Mouse (Mus musculus) layer of hippocampus, adult 9-11 months (tissue): ENCODE results near the gene Reps2.

Experiments used
- DNase-seq: peaks from one replicate; pipeline ENCODE4 v3.0.0; 2022

Gene Reps2

DNA sequence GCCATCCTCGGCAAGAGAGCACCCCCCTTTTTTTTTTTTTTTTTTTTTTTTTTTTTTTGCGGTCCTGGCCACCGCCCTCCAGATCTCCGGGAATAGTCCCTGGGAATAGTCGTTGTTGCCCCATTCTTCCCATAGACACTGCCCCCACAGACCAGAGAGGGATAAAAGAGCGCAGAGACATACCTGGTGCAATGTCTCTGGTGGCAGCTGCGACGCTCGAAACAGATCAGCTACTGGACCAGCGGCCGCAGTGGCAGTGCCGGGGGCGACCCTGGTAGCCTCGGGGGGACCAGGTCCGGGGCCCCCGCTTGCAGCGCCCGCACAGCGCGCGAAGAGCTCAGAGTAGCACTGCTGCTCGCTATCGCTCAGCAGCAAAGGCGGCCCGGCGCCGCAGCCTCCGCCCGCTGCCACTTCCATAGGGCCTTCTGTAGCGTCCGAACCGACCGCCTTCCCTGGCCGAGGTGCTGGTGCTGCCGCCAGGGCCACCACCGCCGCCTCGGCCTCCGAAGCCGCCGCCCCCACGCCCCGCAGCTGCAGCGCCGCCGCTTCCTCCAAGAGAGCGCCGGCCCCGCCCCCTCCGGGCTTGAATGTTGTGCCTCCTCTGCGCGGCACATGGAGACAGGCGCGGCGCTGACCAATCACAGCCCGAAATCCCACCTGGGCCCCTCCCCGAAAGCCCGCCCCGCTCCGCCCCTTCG, at the start of gene Reps2:
Gene Reps2, minus strand, starts transcription at position 559 of the 698 bp plus-strand sequence.
- peak; percentile 78 for DNase-seq

GRCm38 (mm10) chrX:162691272-162691671, 47.8 kb upstream of the Reps2 start:
- DNase-seq: no peak

- no peak for DNase-seq
Observed at GRCm38 (mm10) chrX:162685394-162685793, 41.9 kb upstream of the Reps2 start.

DNA sequence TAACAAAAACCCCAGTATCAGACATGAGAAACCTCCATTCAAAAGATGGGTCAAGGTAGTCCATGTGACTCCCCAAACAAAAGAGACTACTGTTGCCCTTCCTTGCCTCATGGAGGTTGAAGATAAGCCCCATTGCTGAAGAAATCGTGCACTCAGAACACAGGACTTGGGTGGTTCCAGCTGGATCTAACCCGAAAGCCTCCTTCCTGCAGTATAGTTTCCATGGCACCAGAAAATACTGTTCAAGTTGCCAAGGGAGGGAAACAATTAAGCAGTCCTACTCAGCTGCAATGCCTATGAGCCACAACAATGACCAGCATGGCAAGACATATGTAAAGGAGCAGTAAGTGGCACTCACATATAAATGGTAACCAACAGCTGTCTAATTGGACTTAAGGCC, 36.1 kb upstream of the Reps2 start:
- DNase-seq: no peak

GRCm38 (mm10) chrX:162678820-162679219, 35.4 kb upstream of the Reps2 start:
- DNase-seq: no peak

DNA sequence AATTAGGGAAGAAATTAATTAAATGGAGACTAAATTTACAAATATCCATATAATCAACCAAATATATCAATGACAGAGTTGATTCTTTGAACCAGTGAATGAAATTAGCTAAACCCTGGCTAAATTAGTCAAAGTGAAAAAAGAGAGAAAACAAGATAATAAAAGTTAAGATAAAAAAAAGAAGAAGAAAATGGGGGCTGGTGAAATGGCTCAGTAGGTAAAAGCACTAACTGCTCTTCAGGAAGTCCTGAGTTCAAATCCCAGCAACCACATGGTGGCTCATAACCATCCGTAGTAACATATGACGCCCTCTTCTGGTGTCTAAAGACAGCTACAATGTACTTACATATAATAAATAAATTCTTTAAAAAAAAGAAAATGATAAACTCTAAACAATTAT, 22.7 kb upstream of the Reps2 start:
- no peak for DNase-seq

GRCm38 (mm10) chrX:162660182-162660581, 16.7 kb upstream of the Reps2 start:
- DNase-seq: no peak

GRCm38 (mm10) chrX:162653518-162653917, 10.1 kb upstream of the Reps2 start:
- no peak for DNase-seq

DNA sequence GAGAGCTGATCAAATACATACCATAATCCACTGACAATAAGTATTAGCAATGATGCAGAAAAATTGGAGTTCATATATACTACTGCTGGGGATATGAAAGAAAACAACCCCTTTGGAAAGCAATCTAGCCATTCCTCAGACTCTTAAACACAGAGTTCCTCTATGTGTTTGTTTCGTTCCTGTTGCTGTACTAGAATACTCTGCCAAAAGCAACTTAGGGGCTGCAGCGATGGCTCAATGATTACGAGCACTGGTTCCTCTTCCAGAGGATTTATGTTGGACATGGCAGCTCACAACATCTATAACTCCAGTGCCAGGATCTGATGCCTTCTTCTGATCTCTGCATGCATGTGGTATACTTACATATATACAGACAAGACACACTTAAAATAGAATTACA, 9.0 kb upstream of the Reps2 start:
- no peak for DNase-seq

GRCm38 (mm10) chrX:162651125-162651524, 7.7 kb upstream of the Reps2 start:
- no peak for DNase-seq

GRCm38 (mm10) chrX:162643789-162644092, 292 bp upstream of the Reps2 start:
- DNase-seq: no peak

GRCm38 (mm10) chrX:162642402-162643090, 903 bp downstream of the Reps2 start:
- DNase-seq: no peak

DNA sequence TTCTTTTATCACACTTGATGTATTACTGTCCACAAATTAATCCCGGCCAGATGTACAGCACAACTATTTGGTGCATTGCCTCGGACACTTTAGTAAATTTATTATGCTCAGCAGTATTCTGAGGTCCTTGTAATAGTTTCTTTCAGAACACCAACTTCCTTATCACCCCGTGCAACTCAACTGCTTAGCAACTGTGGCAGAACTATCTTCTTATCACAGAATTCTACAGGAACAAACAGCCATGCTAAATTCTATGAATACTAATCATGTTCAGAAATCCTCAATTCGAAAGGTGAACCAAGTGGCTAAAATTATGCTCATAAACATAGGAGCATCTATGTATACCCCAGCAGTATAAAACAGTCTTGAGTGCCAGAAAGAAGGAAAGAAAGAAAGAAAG, 1.7 kb downstream of the Reps2 start:
- DNase-seq: no peak

GRCm38 (mm10) chrX:162635159-162635558, 8.3 kb downstream of the Reps2 start:
- no peak for DNase-seq

DNA sequence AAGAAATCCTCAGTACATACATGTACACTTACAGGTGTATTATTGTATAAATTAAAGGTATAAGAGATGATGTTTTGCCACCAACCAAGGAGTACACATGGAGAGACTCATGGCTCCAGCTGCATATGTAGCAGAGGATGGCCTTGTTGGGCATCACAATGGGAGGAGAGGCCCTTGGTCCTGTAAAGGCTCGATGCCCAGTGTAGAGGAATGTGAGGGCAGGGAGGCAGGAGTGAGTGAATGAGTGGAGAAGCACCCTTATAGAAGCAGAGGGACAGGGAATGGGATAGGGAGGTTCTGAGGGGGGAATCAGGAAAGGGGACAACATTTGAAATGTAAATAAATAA, 21.4 kb downstream of the Reps2 start:
- DNase-seq: no peak

- peak; percentile 38 for DNase-seq
Observed at GRCm38 (mm10) chrX:162621194-162622090, 22.0 kb downstream of the Reps2 start.

DNA sequence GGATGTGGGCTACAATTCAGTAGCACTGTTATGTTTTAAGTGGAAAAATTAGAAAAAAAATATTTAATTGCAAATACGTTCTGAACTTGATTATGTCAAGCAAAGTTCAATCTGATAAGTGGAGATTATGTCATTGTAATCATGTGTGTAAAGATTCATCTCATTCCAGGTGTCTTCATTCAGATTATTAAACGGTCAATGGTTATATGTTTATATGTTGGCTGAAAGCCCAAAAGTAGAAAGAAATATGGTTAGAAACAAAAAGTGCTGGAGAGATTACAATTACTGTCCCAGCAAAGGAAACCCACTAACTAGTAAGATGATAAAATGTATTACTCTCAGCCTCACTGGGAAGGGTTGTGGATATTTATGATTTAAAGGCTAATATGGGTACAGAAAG, 23.7 kb downstream of the Reps2 start:
- DNase-seq: no peak

DNA sequence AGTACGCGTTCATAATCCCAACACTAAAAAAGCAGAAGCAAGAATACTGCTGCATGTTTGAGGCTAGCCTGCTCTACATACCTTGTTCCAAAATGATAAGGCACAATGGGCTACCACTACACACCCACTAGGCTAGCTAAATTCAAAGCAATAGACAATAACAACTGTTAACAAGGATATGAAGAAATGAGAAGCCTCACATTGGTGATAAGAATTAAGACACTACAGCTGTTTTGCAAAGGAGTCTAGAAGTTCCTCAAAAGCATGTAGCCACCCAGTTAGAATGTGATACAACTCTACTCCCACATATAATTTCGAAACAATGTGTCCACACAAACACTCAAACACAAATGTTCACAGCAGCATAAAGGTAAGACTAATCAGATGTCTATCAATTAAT, 24.9 kb downstream of the Reps2 start:
- no peak for DNase-seq

GRCm38 (mm10) chrX:162606113-162606512, 37.3 kb downstream of the Reps2 start:
- DNase-seq: no peak

GRCm38 (mm10) chrX:162599666-162600065, 43.8 kb downstream of the Reps2 start:
- no peak for DNase-seq

GRCm38 (mm10) chrX:162591005-162591801, 52.2 kb downstream of the Reps2 start:
- no peak for DNase-seq

DNA sequence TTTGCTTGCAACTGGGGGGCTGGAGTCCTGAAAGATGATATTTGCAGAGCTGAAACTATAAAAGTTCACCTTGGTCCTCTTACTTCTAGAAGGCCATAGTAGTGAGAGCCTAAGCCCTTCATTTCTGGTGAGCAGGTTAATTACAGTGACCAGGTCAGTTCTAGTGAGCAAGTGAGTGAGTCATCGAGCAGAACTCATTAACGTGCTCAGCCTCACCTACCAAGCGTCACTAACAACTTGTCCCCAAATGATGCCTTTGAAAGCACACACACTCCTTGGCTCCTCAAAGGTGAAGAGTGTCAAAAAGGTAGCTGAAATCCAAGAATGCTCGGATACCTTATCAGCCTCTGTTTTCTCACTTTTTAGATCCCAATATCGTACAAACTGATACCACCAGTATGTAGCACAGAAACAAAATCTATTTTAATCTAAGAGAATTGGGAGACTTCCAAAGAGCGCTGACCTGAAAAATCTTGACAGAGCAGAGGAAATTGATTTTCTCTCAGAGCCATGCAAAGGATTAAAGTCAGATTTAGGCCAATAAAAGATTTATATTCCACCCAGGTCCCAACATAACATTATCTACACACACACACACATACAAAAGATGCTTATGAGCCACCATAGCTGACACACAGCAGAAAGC, 53.2 kb downstream of the Reps2 start:
- DNase-seq: no peak
